Mouse (Mus musculus) kidney, embryonic 16.5 days (tissue): ENCODE measurements around the gene Ak9. TPM values are rescaled to one million over a fixed set of nuclear protein-coding genes. Genes with fewer than 3 reads are reported as not detected.
"Not testable (repeated sequence)": the region's sequence is repeated elsewhere in the genome, so short reads cannot be mapped to it uniquely, and the experiment has no call there.

ENCODE experiments used
- ATAC-seq: fragments of 200-750 bp; cut with Nextera tagmentation; 2 replicates; pipeline ENCODE4 v1.8.0; 2017; ENCODE audit warnings: moderate TSS enrichment; ENCODE audit not compliant: low FRiP score, low TSS enrichment
- H3K27ac ChIP-seq: fragments of 300-500 bp; sonication (generic); 2 replicates; pipeline ENCODE4 v1.5.1; 2014; ENCODE audit warnings: low read length
- H3K27me3 ChIP-seq: fragments of 300-500 bp; sonication (generic); 2 replicates; pipeline ENCODE4 v1.6.1; 2014; ENCODE audit warnings: low read length, control low read depth, mixed read lengths; ENCODE audit not compliant: insufficient read depth
- H3K36me3 ChIP-seq: fragments of 300-500 bp; sonication (generic); 2 replicates; pipeline ENCODE4 v1.6.1; 2014; ENCODE audit warnings: low read length, control low read depth, mixed read lengths; ENCODE audit not compliant: insufficient read depth
- H3K4me1 ChIP-seq: fragments of 300-500 bp; sonication (generic); 2 replicates; pipeline ENCODE4 v1.6.1; 2014; ENCODE audit warnings: low read length, control low read depth, mixed read lengths; ENCODE audit not compliant: insufficient read depth
- H3K4me2 ChIP-seq: fragments of 300-500 bp; sonication (generic); replicated peaks from 2 replicates; pipeline ENCODE4 v1.6.1; 2014; ENCODE audit warnings: low read depth, low read length
- H3K4me3 ChIP-seq: fragments of 300-500 bp; sonication (generic); 2 replicates; pipeline ENCODE4 v1.5.1; 2014; ENCODE audit warnings: mild to moderate bottlenecking, low read length
- H3K9ac ChIP-seq: fragments of 300-500 bp; sonication (generic); replicated peaks from 2 replicates; pipeline ENCODE4 v1.6.1; 2014; ENCODE audit warnings: low read length
- H3K9me3 ChIP-seq: fragments of 300-500 bp; sonication (generic); 2 replicates; pipeline ENCODE4 v1.6.1; 2016; ENCODE audit warnings: low read length, control low read depth
- WGBS: fragments of 180-500 bp; shearing (Covaris S2); extraction: QIAGEN DNeasy Blood & Tissue Kit; methylation state at CpG from one replicate; pipeline ENCODE4 v1.1.7; 2014; 5-methylcytosine and 5-hydroxymethylcytosine counted together
- polyA plus RNA-seq: library from polyadenylated mRNA; unstranded; fragments of >200 nt; fragmentation: Nextera tagmentation; extraction: Ambion mirVana; gene quantifications from 2 replicates; pipeline ENCODE4 v1.2.1, GENCODE M21; 2015

Ak9 gene
- polyA plus RNA-seq, 1 experiment from 2014 or later = 0.04 TPM

DNA sequence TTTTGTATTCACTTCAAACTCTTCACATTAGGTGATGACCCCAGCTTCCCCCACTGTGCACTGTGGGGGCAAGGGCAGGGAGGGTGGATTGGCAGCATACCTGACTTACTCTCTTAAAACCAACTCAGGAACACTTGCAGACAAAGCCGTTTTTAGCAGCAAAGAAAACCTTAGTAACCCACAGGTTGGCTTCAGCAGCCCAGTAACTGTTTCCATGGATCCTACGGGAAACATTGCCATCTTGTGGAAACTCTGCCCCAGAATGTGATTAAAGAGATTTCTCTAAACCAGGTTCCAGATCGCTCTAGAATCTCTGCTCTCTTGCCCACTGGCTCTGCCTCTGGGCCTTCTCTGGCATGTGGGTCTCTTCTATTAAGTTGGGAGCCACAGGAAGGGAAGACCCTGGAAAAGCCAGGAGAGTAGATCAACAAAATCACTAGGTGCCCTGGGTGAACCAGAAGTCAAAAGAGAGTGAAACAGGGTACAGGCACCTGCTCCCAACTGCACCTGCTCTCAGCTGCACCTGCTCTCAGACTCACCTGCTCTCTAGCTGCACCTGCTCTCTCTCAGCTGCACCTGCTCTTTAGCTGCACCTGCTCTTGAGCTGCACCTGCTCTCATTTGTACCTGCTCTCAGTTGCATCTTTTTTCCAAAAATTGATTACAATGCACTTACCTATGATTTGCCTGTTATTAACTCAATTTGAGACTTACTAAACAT is 100.3 kb downstream of the Ak9 start:
- no peaks in the 10 kb centered on the region for H3K4me1 ChIP-seq
- WGBS = 44% methylated on average over 3 of the region's 3 CpGs
- H3K4me3 ChIP-seq = no peak overlapping the region
- ATAC-seq = no peak
- no peak overlapping the region for H3K4me2 ChIP-seq
- H3K36me3 ChIP-seq = no peaks in the 10 kb centered on the region
- no peak overlapping the region for H3K9ac ChIP-seq
- no peaks in the 10 kb centered on the region for H3K27me3 ChIP-seq
- no peak overlapping the region for H3K27ac ChIP-seq
- H3K9me3 ChIP-seq = no peaks in the 10 kb centered on the region

DNA sequence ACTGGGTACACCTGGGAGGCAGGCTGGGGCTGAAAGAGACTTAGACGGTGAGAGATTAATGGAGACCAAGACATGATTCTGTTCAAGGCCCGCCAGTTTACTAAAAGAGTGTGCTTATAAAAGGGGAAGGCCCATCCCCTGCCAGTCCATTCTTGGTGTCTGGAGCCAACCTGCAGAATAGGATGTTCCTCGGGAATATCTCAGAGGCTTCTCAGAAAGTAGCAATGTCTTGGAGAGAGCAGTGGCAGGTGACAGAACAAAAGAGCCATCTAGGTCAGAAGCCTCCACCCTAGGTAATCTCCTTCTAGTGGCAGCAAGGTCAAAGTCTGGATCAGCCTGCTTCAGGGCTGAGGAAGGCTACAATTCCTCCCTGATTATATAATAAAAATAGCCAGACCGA is 106.4 kb downstream of the Ak9 start:
- H3K4me1 ChIP-seq, H3K4me2 ChIP-seq, H3K27me3 ChIP-seq, H3K36me3 ChIP-seq, ATAC-seq, H3K27ac ChIP-seq, H3K4me3 ChIP-seq, H3K9ac ChIP-seq, H3K9me3 ChIP-seq: not testable (repeated sequence)
- 89% methylated on average over 4 of the region's 4 CpGs for WGBS

DNA sequence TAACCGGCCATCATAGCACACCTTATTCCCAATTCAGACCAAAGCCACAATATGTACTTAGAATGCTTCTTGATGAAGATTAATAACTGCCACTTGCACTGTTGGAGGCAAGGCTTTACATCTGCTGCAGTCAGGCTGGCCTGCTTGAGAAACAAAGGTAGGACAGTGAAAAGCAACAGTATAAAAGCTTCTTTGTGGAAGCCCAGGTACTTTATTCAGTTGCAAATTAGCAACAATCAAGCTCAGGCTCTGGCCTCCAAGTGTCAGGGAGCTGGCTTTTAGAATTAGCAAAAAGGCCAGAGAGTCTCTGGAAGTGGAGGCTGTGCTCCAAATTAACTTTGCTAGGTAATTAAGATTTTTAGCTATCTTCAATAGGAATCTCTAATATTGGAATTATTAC is 107.0 kb downstream of the Ak9 start:
- not testable (repeated sequence) for H3K4me2 ChIP-seq, H3K9ac ChIP-seq, H3K4me3 ChIP-seq, H3K27ac ChIP-seq, ATAC-seq, H3K27me3 ChIP-seq, H3K36me3 ChIP-seq, H3K4me1 ChIP-seq
- H3K9me3 ChIP-seq = peaks cover 10% of the 10 kb centered on the region
- 94% methylated on average over 1 of the region's 1 CpGs for WGBS

DNA sequence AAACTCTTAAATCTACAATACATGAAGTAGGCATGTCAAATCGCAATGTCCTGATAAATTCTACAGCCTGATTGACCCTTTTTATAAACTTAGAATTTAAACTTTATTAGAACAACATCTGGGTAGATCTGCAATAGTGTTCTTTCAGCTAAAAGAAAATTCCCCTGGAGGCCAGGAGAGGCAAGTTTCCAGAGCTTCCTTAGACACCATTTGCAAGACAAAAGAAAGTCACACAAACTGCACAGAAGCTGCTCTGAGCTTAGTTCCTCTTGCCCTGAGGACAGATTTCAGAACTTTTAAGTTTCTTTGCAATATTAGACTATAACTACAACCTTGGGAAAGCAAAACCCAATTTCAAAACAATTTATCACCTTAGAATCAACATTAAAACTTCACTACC is 109.7 kb downstream of the Ak9 start:
- H3K4me2 ChIP-seq, H3K4me3 ChIP-seq, H3K36me3 ChIP-seq, H3K27ac ChIP-seq, H3K4me1 ChIP-seq, H3K9ac ChIP-seq, H3K27me3 ChIP-seq, ATAC-seq: not testable (repeated sequence)
- H3K9me3 ChIP-seq = peaks cover 13% of the 10 kb centered on the region
- WGBS = 79% methylated on average over 1 of the region's 1 CpGs

DNA sequence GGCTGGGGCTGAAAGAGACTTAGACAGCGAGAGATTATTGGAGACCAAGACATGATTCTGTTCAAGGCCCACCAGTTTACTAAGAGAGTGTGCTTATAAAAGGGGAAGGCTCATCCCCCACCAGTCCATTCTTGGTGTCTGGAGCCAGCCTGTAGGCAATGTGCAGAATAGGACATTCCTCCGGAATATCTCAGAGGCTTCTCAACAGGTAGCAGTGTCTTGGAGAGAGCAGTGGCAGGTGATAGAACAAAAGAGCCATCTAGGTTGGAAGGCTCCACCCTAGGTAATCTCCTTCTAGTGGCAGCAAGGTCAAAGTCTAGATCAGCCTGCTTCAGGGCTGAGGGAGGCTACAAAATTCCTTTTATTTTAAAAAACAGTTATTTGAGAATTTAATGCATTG is 111.6 kb downstream of the Ak9 start:
- H3K4me2 ChIP-seq, ATAC-seq, H3K27me3 ChIP-seq, H3K9me3 ChIP-seq, H3K27ac ChIP-seq, H3K4me1 ChIP-seq, H3K4me3 ChIP-seq, H3K36me3 ChIP-seq, H3K9ac ChIP-seq: not testable (repeated sequence)
- WGBS = 92% methylated on average over 2 of the region's 2 CpGs

DNA sequence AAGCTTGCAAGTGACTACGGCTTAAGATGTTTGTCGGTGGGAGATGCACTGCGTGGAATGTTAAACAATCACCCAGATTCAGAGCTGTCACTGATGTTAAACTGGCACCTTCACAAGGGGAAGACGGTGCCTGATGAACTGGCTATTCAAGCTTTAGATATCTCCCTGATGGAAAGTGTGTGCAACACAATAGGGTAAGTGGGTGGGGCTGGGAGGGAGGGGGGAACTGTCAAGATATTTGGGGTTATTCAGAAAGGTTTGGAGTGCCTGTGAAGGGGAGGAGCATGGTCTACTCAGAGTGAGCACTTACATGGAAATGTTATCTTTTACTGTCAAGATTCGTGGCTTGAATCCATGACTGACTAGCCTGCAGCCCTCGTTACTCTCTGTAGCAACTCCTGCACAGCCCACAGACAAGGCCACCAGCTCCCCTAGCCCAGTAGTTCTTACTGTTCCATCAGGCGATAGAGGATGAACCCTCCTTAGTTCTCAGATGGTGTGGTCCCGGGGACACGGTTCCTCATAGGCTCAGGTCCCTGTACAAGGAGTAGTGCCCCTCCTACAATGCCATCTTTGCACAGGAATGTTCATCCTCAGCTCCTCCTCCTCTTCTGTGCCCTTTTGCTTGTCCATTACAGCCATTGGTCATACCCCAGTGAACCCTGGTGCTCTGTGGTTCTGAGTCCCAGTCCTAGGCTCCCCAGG is 116.9 kb downstream of the Ak9 start:
- H3K9me3 ChIP-seq = peaks cover 4% of the 10 kb centered on the region; the same call in 1 of the 2 replicates
- no peak overlapping the region for H3K4me3 ChIP-seq
- no peak overlapping the region for H3K4me2 ChIP-seq
- H3K27ac ChIP-seq = no peak overlapping the region
- H3K9ac ChIP-seq = no peak overlapping the region
- 82% methylated on average over 9 of the region's 9 CpGs for WGBS
- H3K4me1 ChIP-seq = no peaks in the 10 kb centered on the region
- H3K27me3 ChIP-seq = no peaks in the 10 kb centered on the region
- no peaks in the 10 kb centered on the region for H3K36me3 ChIP-seq
- no peak for ATAC-seq

DNA sequence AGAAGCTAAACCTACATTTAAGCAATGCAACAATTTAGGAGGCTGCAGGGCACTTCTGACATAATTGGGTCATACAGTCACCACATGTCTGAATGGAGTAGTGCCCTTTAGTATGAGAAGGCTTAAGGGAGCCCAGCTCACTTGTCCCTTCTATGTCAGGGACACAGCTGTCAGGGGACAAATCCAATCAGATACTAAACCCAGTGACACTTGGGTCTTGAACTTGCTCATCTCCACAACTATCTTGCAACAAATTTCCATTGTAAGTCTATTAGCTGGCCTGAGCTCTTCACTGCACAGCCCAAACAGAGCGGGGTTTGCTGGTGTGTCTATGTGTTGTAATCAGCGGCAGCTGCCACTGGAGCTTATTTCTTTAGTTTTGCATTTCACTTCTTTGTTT is 119.9 kb downstream of the Ak9 start:
- WGBS = 93% methylated on average over 2 of the region's 2 CpGs
- H3K4me3 ChIP-seq = no peak overlapping the region
- H3K9me3 ChIP-seq = no peaks in the 10 kb centered on the region
- H3K4me1 ChIP-seq = no peaks in the 10 kb centered on the region
- ATAC-seq = no peak
- no peak overlapping the region for H3K4me2 ChIP-seq
- no peak overlapping the region for H3K9ac ChIP-seq
- no peaks in the 10 kb centered on the region for H3K27me3 ChIP-seq
- H3K27ac ChIP-seq = no peak overlapping the region
- no peaks in the 10 kb centered on the region for H3K36me3 ChIP-seq

DNA sequence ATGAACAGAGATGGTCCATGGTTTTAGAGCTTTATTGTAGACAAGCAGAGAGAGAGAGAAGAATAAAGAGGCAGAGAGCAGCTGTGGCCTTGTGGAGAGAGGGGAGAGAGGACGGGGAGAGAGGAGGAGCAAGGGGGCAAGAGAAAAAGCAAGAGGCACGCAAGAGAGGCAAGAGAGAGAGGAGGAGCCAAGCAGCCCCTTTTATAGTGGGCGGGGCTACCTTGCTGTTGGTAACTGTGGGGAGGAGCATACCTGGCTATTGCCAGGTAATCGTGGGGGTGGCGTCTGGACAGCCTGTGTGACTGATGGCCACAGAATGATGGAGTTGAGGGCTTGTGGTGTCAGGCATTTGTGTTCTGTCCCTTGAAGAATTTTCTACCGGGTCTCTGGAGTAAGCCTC is 122.6 kb downstream of the Ak9 start:
- no peaks in the 10 kb centered on the region for H3K4me1 ChIP-seq
- no peak for ATAC-seq
- H3K27me3 ChIP-seq = no peaks in the 10 kb centered on the region
- no peak overlapping the region for H3K27ac ChIP-seq
- H3K4me3 ChIP-seq = no peak overlapping the region
- H3K36me3 ChIP-seq = no peaks in the 10 kb centered on the region
- H3K9me3 ChIP-seq = no peaks in the 10 kb centered on the region
- H3K4me2 ChIP-seq = no peak overlapping the region
- no peak overlapping the region for H3K9ac ChIP-seq
- whole genome bisulfite sequencing = 46% methylated on average over 6 of the region's 6 CpGs

DNA sequence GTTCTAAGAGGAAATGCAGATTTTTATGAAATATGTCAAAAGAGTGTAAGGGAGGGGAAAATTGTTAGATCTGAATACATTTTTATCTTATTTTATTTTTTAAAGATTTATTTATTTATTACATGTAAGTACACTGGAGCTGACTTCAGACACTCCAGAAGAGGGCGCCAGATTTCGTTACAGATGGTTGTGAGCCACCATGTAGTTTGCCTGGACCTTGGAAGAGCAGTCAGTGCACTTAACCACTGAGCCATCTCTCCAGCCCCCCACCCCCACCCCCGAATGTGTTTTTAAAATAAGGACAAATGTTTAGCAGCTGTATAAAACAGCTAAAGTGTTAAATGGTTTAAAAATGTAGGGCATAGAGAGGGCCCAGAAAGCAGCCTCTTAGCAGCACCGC is 130.8 kb downstream of the Ak9 start:
- Histone ChIP-seq H3K36me3 (no peaks in the 10 kb centered on the region), H3K27ac (no peak overlapping the region), H3K9ac (no peak overlapping the region), H3K4me1 (no peaks in the 10 kb centered on the region), H3K4me3 (no peak overlapping the region), H3K9me3 (no peaks in the 10 kb centered on the region), H3K4me2 (no peak overlapping the region), H3K27me3 (peaks cover 3% of the 10 kb centered on the region; the same call in 1 of the 2 replicates)
- no peak for ATAC-seq
- 27% methylated on average over 4 of the region's 4 CpGs for WGBS

DNA sequence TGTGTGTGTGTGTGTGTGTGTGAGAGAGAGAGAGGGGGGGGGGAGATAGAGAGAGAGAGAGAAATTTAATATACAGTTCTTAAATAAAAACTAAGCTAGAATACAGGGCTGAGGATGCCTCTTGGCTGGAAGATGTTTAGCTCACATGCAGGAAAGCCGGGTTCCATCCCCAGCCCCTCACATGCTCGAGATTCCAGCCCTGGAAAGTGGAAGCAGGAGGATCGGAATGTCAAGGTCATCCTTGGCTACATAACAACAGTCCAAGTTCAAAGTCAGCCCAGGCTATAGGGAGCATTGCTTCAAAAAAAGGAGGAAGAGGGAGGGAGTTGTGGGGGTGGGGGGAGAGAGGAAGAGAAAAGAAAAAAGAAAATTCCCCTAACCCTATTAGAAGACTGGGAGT is 131.4 kb downstream of the Ak9 start:
- H3K27me3 ChIP-seq = peaks cover 3% of the 10 kb centered on the region; the same call in 1 of the 2 replicates
- no peaks in the 10 kb centered on the region for H3K4me1 ChIP-seq
- ATAC-seq = no peak
- 40% methylated on average over 3 of the region's 3 CpGs for WGBS
- H3K4me2 ChIP-seq = no peak overlapping the region
- H3K27ac ChIP-seq = no peak overlapping the region
- H3K36me3 ChIP-seq = no peaks in the 10 kb centered on the region
- no peak overlapping the region for H3K9ac ChIP-seq
- no peaks in the 10 kb centered on the region for H3K9me3 ChIP-seq
- no peak overlapping the region for H3K4me3 ChIP-seq
